Mouse (Mus musculus) kidney, embryonic 15.5 days (tissue): ENCODE results near the gene Uaca. TPM values are rescaled to one million over a fixed set of nuclear protein-coding genes. Genes with fewer than 3 reads are reported as not detected.

Experiments used
- ATAC-seq: fragments of 200-750 bp; cut with Nextera tagmentation; replicated peaks from 2 replicates; pipeline ENCODE4 v1.8.0; 2017; ENCODE audit warnings: moderate TSS enrichment; ENCODE audit not compliant: low FRiP score
- H3K27ac ChIP-seq: fragments of 300-500 bp; sonication (generic); 2 replicates; pipeline ENCODE4 v1.5.1; 2015; ENCODE audit warnings: mild to moderate bottlenecking, inconsistent platforms
- H3K27me3 ChIP-seq: fragments of 300-500 bp; sonication (generic); 2 replicates; pipeline ENCODE4 v1.6.1; 2015; ENCODE audit warnings: inconsistent platforms
- H3K36me3 ChIP-seq: fragments of 300-500 bp; sonication (generic); 2 replicates; pipeline ENCODE4 v1.6.1; 2015; ENCODE audit warnings: inconsistent platforms
- H3K4me1 ChIP-seq: fragments of 300-500 bp; sonication (generic); 2 replicates; pipeline ENCODE4 v1.6.1; 2015; ENCODE audit warnings: inconsistent platforms
- H3K4me2 ChIP-seq: fragments of 300-500 bp; sonication (generic); 2 replicates; pipeline ENCODE4 v1.6.1; 2015; ENCODE audit warnings: moderate library complexity, mild to moderate bottlenecking, inconsistent platforms
- H3K4me3 ChIP-seq: fragments of 300-500 bp; sonication (generic); replicated peaks from 2 replicates; pipeline ENCODE4 v1.5.1; 2015; ENCODE audit warnings: mild to moderate bottlenecking, inconsistent platforms
- H3K9ac ChIP-seq: fragments of 300-500 bp; sonication (generic); 2 replicates; pipeline ENCODE4 v1.6.1; 2015; ENCODE audit warnings: mild to moderate bottlenecking, inconsistent platforms
- H3K9me3 ChIP-seq: fragments of 300-500 bp; sonication (generic); replicated peaks from 2 replicates; pipeline ENCODE4 v1.6.1; 2016; ENCODE audit warnings: inconsistent platforms
- WGBS: fragments of 180-500 bp; shearing (Covaris S2); methylation state at CpG from one replicate; pipeline ENCODE4 v1.1.7; 2015; ENCODE audit warnings: mixed read lengths; 5-methylcytosine and 5-hydroxymethylcytosine counted together
- polyA plus RNA-seq: library from polyadenylated mRNA; unstranded; fragments of >200 nt; fragmentation: Nextera tagmentation; extraction: Ambion mirVana; gene quantifications from 2 replicates; pipeline ENCODE4 v1.2.1, GENCODE M21; 2015

Uaca gene
- polyA plus RNA-seq, 1 experiment from 2014 or later: 36.2 TPM

- H3K9me3 ChIP-seq: no peaks in the 10 kb centered on the region
- H3K36me3 ChIP-seq: no peaks in the 10 kb centered on the region; the same call in 1 of the 2 replicates
- H3K9ac ChIP-seq: no peak overlapping the region
- peaks cover 30% of the 10 kb centered on the region for H3K4me1 ChIP-seq
- H3K27ac ChIP-seq: no peak overlapping the region
- H3K27me3 ChIP-seq: no peaks in the 10 kb centered on the region
- no peak overlapping the region for H3K4me2 ChIP-seq
- no peak for ATAC-seq
- WGBS: 56% methylated on average over 10 of the region's 10 CpGs
- H3K4me3 ChIP-seq: no peak overlapping the region
Measured at GRCm38 (mm10) chr9:60759436-60760007, 34.8 kb upstream of the Uaca start.

- no peak overlapping the region for H3K4me3 ChIP-seq
- no peaks in the 10 kb centered on the region for H3K27me3 ChIP-seq
- 14% methylated on average over 2 of the region's 2 CpGs for WGBS
- no peaks in the 10 kb centered on the region for H3K9me3 ChIP-seq
- peaks cover 25% of the 10 kb centered on the region for H3K4me1 ChIP-seq
- H3K27ac ChIP-seq: no peak overlapping the region
- H3K9ac ChIP-seq: no peak overlapping the region
- ATAC-seq: no peak
- H3K36me3 ChIP-seq: no peaks in the 10 kb centered on the region; the same call in 1 of the 2 replicates
- no peak overlapping the region for H3K4me2 ChIP-seq
Measured at GRCm38 (mm10) chr9:60765181-60765580, 29.2 kb upstream of the Uaca start.

GRCm38 (mm10) chr9:60768393-60768792 is 25.9 kb upstream of the Uaca start:
- Histone ChIP-seq H3K27me3 (no peaks in the 10 kb centered on the region), H3K4me3 (no peak overlapping the region), H3K4me1 (peaks cover 33% of the 10 kb centered on the region), H3K27ac (peak overlapping the region; percentile 11; the same call in 1 of the 2 replicates), H3K9me3 (no peaks in the 10 kb centered on the region), H3K36me3 (no peaks in the 10 kb centered on the region), H3K9ac (no peak overlapping the region), H3K4me2 (peak overlapping the region; percentile 13; the same call in 1 of the 2 replicates)
- 68% methylated on average over 9 of the region's 9 CpGs for WGBS
- no peak for ATAC-seq

DNA sequence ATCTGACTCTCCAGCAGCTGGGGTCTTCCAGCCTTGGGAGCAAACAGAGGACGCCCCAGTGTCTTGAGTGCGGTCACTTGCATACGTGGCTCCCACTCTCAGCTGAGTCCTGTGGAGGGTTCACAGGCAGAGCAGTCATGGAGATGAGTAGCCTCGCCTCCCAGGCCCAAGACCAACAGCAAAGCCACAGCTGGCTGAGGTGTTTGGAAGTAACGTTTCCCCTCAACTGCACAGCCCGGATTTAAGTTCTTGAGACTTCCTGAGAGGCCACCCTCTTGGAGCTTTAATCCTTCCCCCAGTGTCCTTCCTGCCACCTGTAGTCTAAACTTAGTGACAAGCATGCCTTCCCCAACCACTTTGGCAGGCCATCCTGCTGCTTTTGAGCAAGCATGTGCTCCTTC is 24.6 kb upstream of the Uaca start:
- 65% methylated on average over 6 of the region's 6 CpGs for WGBS
- H3K27ac ChIP-seq: peak overlapping the region; percentile 37
- ATAC-seq: no peak

GRCm38 (mm10) chr9:60773713-60774112 is 20.6 kb upstream of the Uaca start:
- no peak overlapping the region for H3K4me3 ChIP-seq
- H3K4me2 ChIP-seq: no peak overlapping the region
- no peak for ATAC-seq
- no peaks in the 10 kb centered on the region for H3K9me3 ChIP-seq
- H3K27me3 ChIP-seq: no peaks in the 10 kb centered on the region
- H3K27ac ChIP-seq: no peak overlapping the region
- H3K36me3 ChIP-seq: no peaks in the 10 kb centered on the region
- 90% methylated on average over 2 of the region's 2 CpGs for WGBS
- H3K4me1 ChIP-seq: peaks cover 19% of the 10 kb centered on the region
- H3K9ac ChIP-seq: no peak overlapping the region

More for the DNA sequence above, 24.6 kb upstream of the Uaca start:
- no peaks in the 10 kb centered on the region for H3K36me3 ChIP-seq
- H3K27me3 ChIP-seq: no peaks in the 10 kb centered on the region
- H3K9ac ChIP-seq: no peak overlapping the region
- H3K9me3 ChIP-seq: no peaks in the 10 kb centered on the region
- no peak overlapping the region for H3K4me3 ChIP-seq
- peaks cover 33% of the 10 kb centered on the region for H3K4me1 ChIP-seq
- no peak overlapping the region for H3K4me2 ChIP-seq

- no peak overlapping the region for H3K4me2 ChIP-seq
- no peaks in the 10 kb centered on the region for H3K9me3 ChIP-seq
- H3K27ac ChIP-seq: no peak overlapping the region
- H3K9ac ChIP-seq: no peak overlapping the region
- no peaks in the 10 kb centered on the region for H3K27me3 ChIP-seq
- ATAC-seq: no peak
- no peaks in the 10 kb centered on the region for H3K4me1 ChIP-seq
- 81% methylated on average over 9 of the region's 9 CpGs for WGBS
- no peaks in the 10 kb centered on the region for H3K36me3 ChIP-seq
- no peak overlapping the region for H3K4me3 ChIP-seq
Measured at GRCm38 (mm10) chr9:60776899-60777298, 17.4 kb upstream of the Uaca start.

DNA sequence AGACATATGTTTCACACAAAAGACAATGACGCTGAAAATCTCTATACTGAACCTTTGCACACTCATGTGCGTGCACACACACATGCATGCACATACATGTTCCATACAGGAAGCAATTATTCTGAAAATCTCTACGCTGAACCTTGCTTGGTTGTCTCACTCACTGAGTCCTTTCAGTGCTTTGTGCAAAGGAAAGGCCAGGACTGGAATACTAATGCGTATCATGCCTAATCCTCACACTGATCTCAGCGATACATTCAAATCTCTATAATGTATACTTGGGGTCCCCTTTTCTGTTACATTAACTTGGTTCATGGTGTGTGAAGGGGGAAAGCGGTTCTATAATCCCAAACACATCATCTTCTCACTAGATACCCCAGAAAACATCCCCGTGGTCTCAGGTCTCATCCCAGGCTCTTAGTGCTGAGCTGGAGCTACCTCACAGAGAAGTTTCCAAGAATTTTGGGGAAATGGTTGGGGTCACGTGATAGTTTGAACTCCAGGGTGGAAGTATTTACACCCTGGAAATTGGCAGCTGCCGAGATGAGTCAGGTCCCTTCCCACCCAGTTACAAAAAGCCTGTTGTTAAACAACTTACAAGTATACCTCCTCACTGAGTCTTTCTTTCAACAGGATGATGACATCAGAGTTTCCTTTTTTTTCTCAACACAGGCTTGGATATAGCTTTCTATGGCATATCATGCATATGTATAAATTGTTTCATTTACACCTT is 12.1 kb upstream of the Uaca start:
- Histone ChIP-seq H3K4me1 (no peaks in the 10 kb centered on the region), H3K27ac (no peak overlapping the region), H3K9ac (no peak overlapping the region), H3K4me2 (no peak overlapping the region), H3K27me3 (no peaks in the 10 kb centered on the region), H3K4me3 (no peak overlapping the region), H3K9me3 (no peaks in the 10 kb centered on the region), H3K36me3 (no peaks in the 10 kb centered on the region)
- ATAC-seq: no peak
- WGBS: 91% methylated on average over 9 of the region's 9 CpGs

GRCm38 (mm10) chr9:60785069-60785468 is 9.3 kb upstream of the Uaca start:
- Histone ChIP-seq H3K4me2 (no peak overlapping the region), H3K4me3 (no peak overlapping the region), H3K9me3 (no peaks in the 10 kb centered on the region), H3K27ac (no peak overlapping the region), H3K27me3 (no peaks in the 10 kb centered on the region), H3K4me1 (0 out of 2 replicates have a peak, but pooled peaks cover 3% of the 10 kb centered on the region), H3K9ac (no peak overlapping the region), H3K36me3 (no peaks in the 10 kb centered on the region)
- ATAC-seq: no peak
- WGBS: 78% methylated on average over 4 of the region's 4 CpGs

GRCm38 (mm10) chr9:60787517-60788110 is 6.7 kb upstream of the Uaca start:
- Histone ChIP-seq H3K27me3 (no peaks in the 10 kb centered on the region), H3K27ac (no peak overlapping the region), H3K9ac (no peak overlapping the region), H3K36me3 (no peaks in the 10 kb centered on the region), H3K4me3 (no peak overlapping the region), H3K4me1 (0 out of 2 replicates have a peak, but pooled peaks cover 3% of the 10 kb centered on the region), H3K9me3 (no peaks in the 10 kb centered on the region), H3K4me2 (no peak overlapping the region)
- ATAC-seq: no peak
- WGBS: 26% methylated on average over 2 of the region's 2 CpGs

DNA sequence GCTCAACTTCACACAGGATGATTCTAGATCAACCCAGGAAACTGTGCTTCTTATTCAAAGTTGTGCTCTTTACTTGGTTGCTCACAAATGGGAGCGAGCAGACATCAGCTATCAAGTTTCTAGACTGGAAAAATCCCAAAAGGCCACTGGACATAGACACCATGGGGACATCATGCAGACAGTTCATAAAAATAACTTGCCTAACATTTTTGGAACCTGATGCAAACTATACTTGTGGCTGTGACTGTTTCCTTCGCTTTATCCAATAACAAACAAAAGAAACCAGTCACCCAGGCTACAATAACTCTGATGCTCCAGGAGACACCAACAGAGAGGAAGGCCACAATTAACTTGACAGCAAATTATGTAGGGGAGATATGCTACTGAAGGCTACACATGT is 4.1 kb upstream of the Uaca start:
- H3K36me3 ChIP-seq: no peaks in the 10 kb centered on the region
- 86% methylated on average over 2 of the region's 2 CpGs for WGBS

GRCm38 (mm10) chr9:60794841-60795351 is 554 bp downstream of the Uaca start:
- Histone ChIP-seq H3K9ac (peak overlapping the region; percentile 87), H3K9me3 (no peaks in the 10 kb centered on the region), H3K27ac (peak overlapping the region; percentile 92), H3K4me1 (peaks cover 19% of the 10 kb centered on the region; the same call in 1 of the 2 replicates), H3K27me3 (no peaks in the 10 kb centered on the region), H3K4me3 (peak overlapping the region; percentile 86), H3K4me2 (peak overlapping the region; percentile 89), H3K36me3 (no peaks in the 10 kb centered on the region)
- ATAC-seq: peak; percentile 64
- WGBS: 2% methylated on average over 30 of the region's 30 CpGs

More for the DNA sequence above, 4.1 kb upstream of the Uaca start:
- no peak overlapping the region for H3K9ac ChIP-seq
- H3K4me2 ChIP-seq: no peak overlapping the region
- no peak for ATAC-seq
- H3K27me3 ChIP-seq: no peaks in the 10 kb centered on the region
- no peak overlapping the region for H3K27ac ChIP-seq
- no peak overlapping the region for H3K4me3 ChIP-seq
- peaks cover 12% of the 10 kb centered on the region; the same call in 1 of the 2 replicates for H3K4me1 ChIP-seq
- H3K9me3 ChIP-seq: no peaks in the 10 kb centered on the region

- H3K27me3 ChIP-seq: no peaks in the 10 kb centered on the region
- no peaks in the 10 kb centered on the region for H3K9me3 ChIP-seq
- H3K36me3 ChIP-seq: no peaks in the 10 kb centered on the region
- 72% methylated on average over 7 of the region's 7 CpGs for WGBS
- H3K27ac ChIP-seq: no peak overlapping the region
- peak overlapping the region; percentile 89 for H3K4me2 ChIP-seq
- H3K9ac ChIP-seq: no peak overlapping the region
- no peak for ATAC-seq
- H3K4me1 ChIP-seq: peaks cover 19% of the 10 kb centered on the region; the same call in 1 of the 2 replicates
- H3K4me3 ChIP-seq: peak overlapping the region; percentile 86; the same call in 1 of the 2 replicates
Measured at GRCm38 (mm10) chr9:60796076-60796475, 1.7 kb downstream of the Uaca start.
